Mouse (Mus musculus): Measurements from ENCODE around the gene Zmpste24. TPM values are rescaled to one million over a fixed set of nuclear protein-coding genes. Genes with fewer than 3 reads are reported as not detected.

The Zmpste24 gene
- polyA plus RNA-seq, 1 experiment from 2014 or later = 33.3 TPM

DNA sequence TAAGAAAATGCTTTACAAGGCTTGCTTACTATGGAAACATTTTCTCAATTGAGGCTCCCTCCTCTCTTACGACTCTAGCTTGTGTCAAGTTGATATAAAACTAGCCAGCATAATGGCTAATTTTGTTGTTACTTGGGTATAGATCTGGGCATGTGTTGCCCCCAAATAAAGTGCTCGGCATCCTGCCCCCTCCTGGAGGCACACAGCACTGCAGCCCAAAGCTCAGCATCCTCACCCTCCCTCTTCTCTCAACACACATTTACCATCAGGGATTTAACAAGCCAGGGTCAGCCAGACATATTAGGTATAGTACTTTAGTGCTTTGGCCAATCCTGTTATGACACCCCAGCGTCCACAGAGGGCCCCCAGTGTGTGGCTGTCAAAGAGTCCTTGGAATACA is 41.7 kb downstream of the Zmpste24 start:
- ATAC-seq (ENCODE audit: low FRiP score) = no peak
- WGBS = 43% methylated on average over 3 of the region's 3 CpGs

DNA sequence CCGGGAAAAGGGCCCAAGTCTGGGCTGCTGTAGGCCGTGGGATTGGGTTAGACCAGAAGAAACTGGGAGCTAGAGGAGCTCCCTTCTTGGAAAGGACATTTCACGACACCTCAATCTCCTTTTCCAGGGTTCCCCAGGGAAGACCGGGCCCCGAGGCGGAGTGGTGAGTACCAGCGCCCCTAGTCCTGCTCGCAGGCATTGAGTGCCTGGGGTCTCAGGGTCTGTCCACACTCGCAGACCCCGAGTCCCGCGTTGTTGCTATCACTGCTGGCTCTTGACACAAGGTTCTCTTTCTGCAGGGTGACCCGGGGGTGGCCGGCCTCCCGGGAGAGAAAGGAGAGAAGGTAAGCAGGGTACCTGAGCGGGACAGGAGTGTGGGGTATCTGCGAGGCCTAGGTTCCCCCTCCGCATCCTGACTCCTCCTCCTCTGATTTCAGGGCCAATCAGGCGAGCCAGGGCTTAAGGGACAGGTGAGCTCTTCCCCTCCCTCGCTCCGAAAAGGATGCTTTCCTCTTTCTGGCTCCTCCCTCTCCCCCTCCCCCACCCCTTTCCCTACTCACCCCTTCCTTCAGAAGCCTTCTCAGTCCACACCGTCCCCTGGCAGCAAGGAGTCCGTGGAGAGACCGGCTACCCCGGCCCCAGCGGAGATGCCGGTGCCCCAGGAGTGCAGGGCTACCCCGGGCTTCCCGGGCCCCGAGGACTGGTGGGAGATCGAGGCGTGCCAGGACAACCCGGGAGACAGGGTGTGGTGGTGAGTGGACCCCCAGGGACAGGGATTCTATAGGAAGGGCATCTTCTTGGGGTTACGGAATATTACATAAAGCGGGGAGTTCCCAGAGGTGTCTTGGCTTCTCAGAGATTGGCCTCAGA is 45.4 kb downstream of the Zmpste24 start:
- peak overlapping the region; percentile 24 for H3K4me3 ChIP-seq (replicated peaks)
- peaks cover 13% of the 10 kb centered on the region; the same call in 1 of the 2 replicates for H3K4me1 ChIP-seq
- no peaks in the 10 kb centered on the region for H3K36me3 ChIP-seq (replicated peaks)
- ATAC-seq (ENCODE audit: low FRiP score) = peak; percentile 37; the same call in 1 of the 2 replicates
- H3K4me2 ChIP-seq = peak overlapping the region; percentile 44
- peaks cover 18% of the 10 kb centered on the region for H3K27me3 ChIP-seq
- H3K27ac ChIP-seq = no peak overlapping the region
- no peaks in the 10 kb centered on the region for H3K9me3 ChIP-seq
- WGBS = 10% methylated on average over 34 of the region's 35 CpGs
- H3K9ac ChIP-seq = peak overlapping the region; percentile 12; the same call in 1 of the 2 replicates

More for the DNA sequence above, 41.7 kb downstream of the Zmpste24 start:
- Histone ChIP-seq H3K9me3 (no peaks in the 10 kb centered on the region), H3K36me3 (replicated peaks) (peaks cover 14% of the 10 kb centered on the region), H3K27me3 (peaks cover 18% of the 10 kb centered on the region), H3K4me3 (replicated peaks) (no peak overlapping the region), H3K27ac (no peak overlapping the region), H3K9ac (no peak overlapping the region), H3K4me2 (no peak overlapping the region), H3K4me1 (peaks cover 13% of the 10 kb centered on the region; the same call in 1 of the 2 replicates)

DNA sequence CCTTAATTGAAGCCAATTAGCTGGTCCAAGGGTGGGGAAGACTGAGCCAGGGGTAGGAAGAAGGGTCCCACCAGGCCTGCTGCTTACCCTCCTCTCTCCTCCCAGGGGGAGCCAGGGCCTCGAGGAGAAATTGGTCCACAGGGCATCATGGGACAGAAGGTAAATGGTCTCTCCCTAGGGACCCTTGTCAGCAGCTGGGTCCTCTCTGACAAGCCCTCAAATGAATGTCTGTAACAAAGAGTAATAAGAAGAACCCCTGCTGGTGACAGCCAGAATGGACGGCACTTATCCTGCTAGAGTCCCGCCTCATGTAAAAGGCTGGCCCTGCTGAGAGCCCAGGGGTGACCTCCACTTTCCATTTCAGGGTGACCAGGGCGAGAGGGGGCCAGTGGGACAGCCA is 46.2 kb downstream of the Zmpste24 start:
- ATAC-seq (ENCODE audit: low FRiP score) = no peak
- no peak overlapping the region for H3K4me3 ChIP-seq (replicated peaks)
- H3K36me3 ChIP-seq (replicated peaks) = no peaks in the 10 kb centered on the region
- H3K9ac ChIP-seq = no peak overlapping the region
- 16% methylated on average over 4 of the region's 4 CpGs for WGBS
- H3K4me2 ChIP-seq = no peak overlapping the region
- no peak overlapping the region for H3K27ac ChIP-seq
- peaks cover 18% of the 10 kb centered on the region for H3K27me3 ChIP-seq
- H3K9me3 ChIP-seq = no peaks in the 10 kb centered on the region
- peaks cover 13% of the 10 kb centered on the region; the same call in 1 of the 2 replicates for H3K4me1 ChIP-seq

DNA sequence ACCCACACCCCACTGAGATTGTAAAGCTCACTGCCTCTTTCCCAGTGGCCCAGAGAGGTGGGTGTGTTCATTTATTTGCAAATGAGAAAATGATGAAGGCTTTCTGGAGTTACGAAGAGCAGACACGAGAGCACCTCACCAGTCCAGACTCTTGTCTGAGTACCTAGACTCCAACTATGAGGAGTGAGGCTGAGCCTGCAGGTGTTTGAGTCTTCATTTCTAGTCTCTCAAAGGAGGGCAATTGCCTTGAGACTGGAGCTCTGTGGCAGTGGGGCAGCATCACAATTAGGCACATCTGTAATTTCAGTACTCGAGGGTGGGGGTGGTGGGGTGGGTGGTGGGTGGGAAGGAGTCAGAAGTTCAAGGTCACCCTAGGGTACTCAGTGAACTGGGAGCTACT is 55.1 kb downstream of the Zmpste24 start:
- Histone ChIP-seq H3K36me3 (replicated peaks) (no peaks in the 10 kb centered on the region), H3K9ac (no peak overlapping the region), H3K27ac (no peak overlapping the region), H3K4me2 (no peak overlapping the region), H3K4me3 (replicated peaks) (no peak overlapping the region), H3K4me1 (peaks cover 36% of the 10 kb centered on the region), H3K27me3 (peaks cover 30% of the 10 kb centered on the region), H3K9me3 (no peaks in the 10 kb centered on the region)
- WGBS = 73% methylated on average over 3 of the region's 3 CpGs
- no peak for ATAC-seq (ENCODE audit: low FRiP score)

DNA sequence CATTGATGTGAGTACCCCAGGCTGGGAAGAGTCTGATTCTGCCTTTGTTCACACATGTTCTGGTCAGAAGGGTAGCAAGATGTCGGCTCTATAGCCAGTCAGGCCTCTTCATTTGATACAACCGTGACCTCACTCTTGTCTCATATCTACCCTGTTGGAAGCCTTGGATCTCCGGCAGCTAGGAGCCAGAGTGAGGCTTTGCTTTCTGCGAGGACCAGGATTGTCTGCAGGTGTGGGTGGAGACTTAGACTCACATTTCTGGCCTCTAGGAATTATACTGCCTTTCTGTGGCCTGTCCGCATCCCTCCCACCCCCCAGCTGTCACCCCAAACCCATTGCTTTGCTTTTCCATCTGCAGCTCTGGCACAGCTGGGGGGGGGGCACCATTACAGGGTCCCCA is 55.6 kb downstream of the Zmpste24 start:
- Histone ChIP-seq H3K27ac (no peak overlapping the region), H3K36me3 (replicated peaks) (no peaks in the 10 kb centered on the region), H3K9ac (no peak overlapping the region), H3K4me3 (replicated peaks) (no peak overlapping the region), H3K9me3 (no peaks in the 10 kb centered on the region), H3K4me1 (peaks cover 36% of the 10 kb centered on the region), H3K4me2 (no peak overlapping the region), H3K27me3 (peaks cover 33% of the 10 kb centered on the region)
- no peak for ATAC-seq (ENCODE audit: low FRiP score)
- WGBS = 59% methylated on average over 5 of the region's 5 CpGs

DNA sequence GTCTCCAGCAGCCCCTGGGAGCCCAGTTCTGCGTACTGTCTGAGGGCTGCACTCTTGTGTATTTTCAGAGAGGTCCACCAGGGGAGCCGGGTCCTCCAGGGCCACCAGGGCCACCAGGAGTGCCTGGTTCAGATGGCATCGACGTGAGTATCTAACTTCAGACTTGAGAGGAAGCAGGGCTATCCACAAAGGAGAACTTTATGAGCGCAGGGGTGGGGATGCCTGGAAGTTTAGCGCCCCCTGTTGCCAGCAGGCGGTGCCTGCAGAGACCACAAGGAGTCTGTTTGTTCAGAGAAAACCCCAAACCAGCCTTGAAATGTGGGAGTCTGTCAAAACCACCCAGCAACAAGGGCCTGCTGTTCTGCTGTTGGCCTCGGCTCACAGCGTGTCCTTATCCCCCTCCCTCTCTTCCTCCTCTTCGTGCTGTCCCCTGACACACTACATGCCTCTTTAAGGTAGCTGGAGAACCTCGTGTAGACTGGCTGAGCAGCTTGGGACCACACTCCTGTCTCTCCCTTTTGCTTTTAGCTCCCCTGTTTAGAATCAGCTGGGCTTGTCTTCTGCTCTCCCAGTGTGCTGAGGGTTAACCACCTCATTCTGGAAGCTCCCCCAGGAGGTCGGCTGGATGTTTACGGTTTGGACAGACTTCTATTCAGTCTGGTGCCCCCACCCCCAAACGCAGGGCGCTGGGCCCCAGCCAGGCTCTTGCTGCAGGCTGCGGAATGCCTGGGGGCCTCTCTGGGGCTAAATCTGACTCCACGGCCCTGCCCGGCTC is 57.0 kb downstream of the Zmpste24 start:
- peaks cover 36% of the 10 kb centered on the region for H3K4me1 ChIP-seq
- 7% methylated on average over 18 of the region's 18 CpGs for WGBS
- ATAC-seq (ENCODE audit: low FRiP score) = peak; percentile 69
- no peak overlapping the region for H3K4me3 ChIP-seq (replicated peaks)
- H3K36me3 ChIP-seq (replicated peaks) = no peaks in the 10 kb centered on the region
- peaks cover 33% of the 10 kb centered on the region for H3K27me3 ChIP-seq
- peak overlapping the region; percentile 72; the same call in 1 of the 2 replicates for H3K27ac ChIP-seq
- peak overlapping the region; percentile 15; the same call in 1 of the 2 replicates for H3K4me2 ChIP-seq
- H3K9ac ChIP-seq = no peak overlapping the region; the same call in 1 of the 2 replicates
- no peaks in the 10 kb centered on the region for H3K9me3 ChIP-seq

DNA sequence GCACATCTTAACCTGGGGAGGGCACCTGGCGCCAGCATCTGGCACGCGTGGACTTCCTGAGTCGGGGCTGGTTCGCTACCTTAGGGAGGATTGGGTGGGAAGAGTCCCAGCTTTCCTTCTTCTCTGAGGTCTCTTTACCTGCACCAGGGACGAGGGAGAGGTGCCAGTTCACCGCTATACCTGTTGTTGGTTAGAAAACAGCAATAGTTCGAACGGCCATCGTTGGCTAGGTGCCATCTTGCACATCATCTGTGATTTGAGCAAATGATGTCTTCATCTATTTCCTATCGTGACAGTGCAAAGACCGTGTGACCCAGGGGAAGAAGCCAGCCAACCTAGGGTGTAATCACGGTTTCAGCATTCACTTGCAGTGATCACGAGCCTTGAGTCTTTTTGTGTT is 57.7 kb downstream of the Zmpste24 start:
- Histone ChIP-seq H3K9ac (peak overlapping the region; percentile 56; the same call in 1 of the 2 replicates), H3K9me3 (no peaks in the 10 kb centered on the region), H3K4me2 (peak overlapping the region; percentile 65), H3K27me3 (peaks cover 33% of the 10 kb centered on the region), H3K4me3 (replicated peaks) (peak overlapping the region; percentile 41), H3K27ac (no peak overlapping the region), H3K4me1 (peaks cover 36% of the 10 kb centered on the region), H3K36me3 (replicated peaks) (no peaks in the 10 kb centered on the region)
- no peak; the same call in 1 of the 2 replicates for ATAC-seq (ENCODE audit: low FRiP score)
- 71% methylated on average over 14 of the region's 14 CpGs for WGBS

DNA sequence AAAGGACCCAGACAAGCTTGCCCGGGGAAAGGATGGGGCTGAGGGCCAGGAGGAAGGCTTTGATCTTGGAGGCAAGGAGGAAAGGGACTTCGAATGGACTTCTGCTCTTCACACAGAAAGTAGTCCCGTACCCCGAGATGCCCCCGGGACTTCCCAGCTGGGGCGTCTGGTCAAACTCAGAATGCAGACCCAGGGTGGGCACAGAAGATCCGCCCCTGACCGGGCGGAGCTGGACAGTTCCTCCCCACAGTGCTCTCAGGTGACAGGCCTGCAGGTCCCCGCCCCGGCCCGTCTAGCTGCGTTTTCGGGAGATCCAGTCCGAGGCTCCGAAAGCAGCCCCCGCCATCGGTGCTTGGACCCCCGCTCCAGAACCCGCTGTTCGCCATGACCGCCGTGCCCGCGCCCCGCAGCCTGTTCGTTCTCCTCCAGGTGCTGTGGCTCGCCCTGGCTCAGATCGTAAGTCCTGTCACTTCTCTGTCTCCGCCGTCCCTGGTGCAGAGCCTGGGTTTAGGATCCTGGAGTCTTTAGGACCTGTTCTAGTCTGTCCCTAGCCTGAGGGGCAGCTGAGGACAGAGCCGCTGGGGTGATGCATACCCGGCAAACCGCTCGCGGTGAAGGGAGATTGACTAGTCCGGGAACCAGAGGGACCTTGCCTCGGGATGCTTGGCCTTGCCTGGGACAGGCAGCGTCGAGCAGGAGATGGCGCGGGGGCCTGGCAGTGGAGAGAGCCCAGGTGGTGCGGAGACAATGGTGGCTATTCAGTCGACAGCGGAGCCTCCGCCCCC is 58.5 kb downstream of the Zmpste24 start, which contains the start of gene Col9a2:
Gene Col9a2 (plus strand): TSS at position 55 of the 785 bp plus-strand sequence.
- H3K4me1 ChIP-seq = peaks cover 36% of the 10 kb centered on the region
- ATAC-seq (ENCODE audit: low FRiP score) = peak; percentile 47
- H3K27me3 ChIP-seq = peaks cover 33% of the 10 kb centered on the region
- 1% methylated on average over 46 of the region's 46 CpGs for WGBS
- no peak within 1 kb of the TSS for H3K27ac ChIP-seq
- no peaks in the 10 kb centered on the region for H3K9me3 ChIP-seq
- H3K9ac ChIP-seq = peak within 1 kb of the TSS; percentile 56
- H3K4me2 ChIP-seq = peak within 1 kb of the TSS; percentile 65
- no peaks in the 10 kb centered on the region for H3K36me3 ChIP-seq (replicated peaks)
- H3K4me3 ChIP-seq (replicated peaks) = peak within 1 kb of the TSS; percentile 41

DNA sequence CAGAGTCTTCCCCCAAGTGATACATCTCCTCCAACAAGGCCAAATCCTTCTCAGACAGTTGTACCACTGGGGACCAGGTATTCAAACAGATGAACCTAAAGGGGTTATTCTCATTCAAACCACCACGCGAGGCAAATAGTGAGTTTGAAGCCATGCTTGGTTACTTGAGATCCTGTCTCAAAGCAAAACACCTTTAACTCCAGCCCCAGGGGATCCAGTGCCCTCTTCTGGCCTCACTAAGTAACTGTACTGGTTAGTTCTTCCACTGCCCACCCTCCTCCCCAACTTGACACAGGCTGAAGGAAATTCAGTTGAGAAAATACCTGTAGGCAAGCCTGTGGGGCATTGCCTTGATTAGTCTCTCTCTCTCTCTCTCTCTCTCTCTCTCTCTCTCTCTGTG is 65.0 kb downstream of the Zmpste24 start:
- H3K4me2 ChIP-seq = no peak overlapping the region
- no peak overlapping the region for H3K4me3 ChIP-seq (replicated peaks)
- no peaks in the 10 kb centered on the region for H3K36me3 ChIP-seq (replicated peaks)
- ATAC-seq (ENCODE audit: low FRiP score) = no peak
- H3K9ac ChIP-seq = no peak overlapping the region
- no peaks in the 10 kb centered on the region for H3K4me1 ChIP-seq
- 65% methylated on average over 2 of the region's 2 CpGs for WGBS
- H3K9me3 ChIP-seq = no peaks in the 10 kb centered on the region
- H3K27me3 ChIP-seq = peaks cover 3% of the 10 kb centered on the region
- no peak overlapping the region for H3K27ac ChIP-seq

DNA sequence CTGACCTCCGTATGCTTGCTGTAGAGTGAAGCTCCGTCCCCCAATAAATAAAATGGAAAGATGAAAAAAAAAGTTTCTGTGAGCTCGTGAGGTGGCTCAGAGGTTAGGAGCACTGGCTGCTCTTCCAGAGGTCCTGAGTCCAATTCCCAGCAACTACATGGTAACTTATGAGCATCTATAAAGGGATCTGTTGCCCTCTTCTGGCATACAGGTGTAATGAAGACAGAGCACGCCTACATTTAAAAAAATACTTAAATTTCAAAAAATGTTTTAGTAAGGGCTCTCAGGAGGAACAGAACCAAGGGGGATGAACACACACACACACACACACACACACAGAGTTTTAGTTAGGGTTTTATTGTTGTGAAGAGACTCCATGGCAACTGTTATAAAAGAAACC is 66.6 kb downstream of the Zmpste24 start:
- 60% methylated on average over 4 of the region's 4 CpGs for WGBS
- Histone ChIP-seq H3K4me2 (no peak overlapping the region), H3K4me1 (no peaks in the 10 kb centered on the region), H3K27ac (no peak overlapping the region), H3K36me3 (replicated peaks) (no peaks in the 10 kb centered on the region), H3K9me3 (no peaks in the 10 kb centered on the region), H3K9ac (no peak overlapping the region), H3K27me3 (no peaks in the 10 kb centered on the region), H3K4me3 (replicated peaks) (no peak overlapping the region)
- no peak for ATAC-seq (ENCODE audit: low FRiP score)

DNA sequence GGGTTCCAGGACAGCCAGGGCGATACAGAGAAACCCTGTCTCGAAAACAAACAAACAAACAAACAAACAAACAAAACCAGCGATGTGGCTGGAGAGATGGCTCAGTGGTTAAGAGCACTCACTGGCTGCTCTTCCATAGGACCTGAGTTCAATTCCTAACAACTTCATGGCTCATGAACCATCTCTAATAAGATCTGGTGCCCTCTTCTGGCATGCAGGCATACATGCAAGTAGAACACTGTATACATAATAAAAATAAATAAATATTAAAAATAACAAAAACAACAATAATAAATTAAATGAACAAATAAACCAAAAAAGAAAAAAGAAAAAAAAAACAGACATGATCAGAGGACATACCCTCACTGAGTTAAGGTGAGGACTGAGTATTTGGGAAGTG is 68.4 kb downstream of the Zmpste24 start:
- H3K27me3 ChIP-seq = 0 out of 2 replicates have a peak, but pooled peaks cover 4% of the 10 kb centered on the region
- no peak overlapping the region for H3K9ac ChIP-seq
- no peaks in the 10 kb centered on the region for H3K36me3 ChIP-seq (replicated peaks)
- 81% methylated on average over 3 of the region's 3 CpGs for WGBS
- H3K27ac ChIP-seq = no peak overlapping the region
- H3K4me1 ChIP-seq = no peaks in the 10 kb centered on the region
- H3K9me3 ChIP-seq = no peaks in the 10 kb centered on the region
- no peak overlapping the region for H3K4me2 ChIP-seq
- H3K4me3 ChIP-seq (replicated peaks) = no peak overlapping the region
- ATAC-seq (ENCODE audit: low FRiP score) = no peak
